11 mouse cellular contexts compared by ENCODE assay signal in the genomic region with DNA sequence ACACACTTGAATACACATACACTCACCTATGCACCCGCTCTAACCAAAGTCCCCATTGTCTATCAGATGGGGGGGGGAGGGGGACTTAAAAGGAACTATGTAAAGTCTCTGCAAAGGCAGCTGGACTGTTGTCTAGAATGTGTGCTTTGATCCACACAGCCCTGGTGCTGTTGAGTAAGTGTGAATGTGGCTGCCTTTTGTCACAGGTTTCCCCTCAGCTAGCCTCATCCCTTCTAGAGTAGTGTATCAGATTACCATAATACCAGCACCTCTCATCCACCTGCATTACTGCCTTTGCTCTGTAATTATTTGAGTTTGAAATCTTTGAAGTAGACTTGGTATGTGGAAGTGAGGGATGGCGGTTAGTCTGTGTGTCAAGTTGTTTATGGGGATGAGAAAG.
"Had no signal": no experiment of that assay in that cellular context is flagged by ENCODE, and none has a peak within 500 bp of the region (broad histone marks: within the 10 kb centered on the region; RNA-seq: fewer than 3 reads in every experiment).

No protein-coding gene starts in this region.

- H3K4me2 ChIP-seq: liver, embryonic 13.5 days; lung, embryonic 14.5 days; midbrain, embryonic 13.5 days had no signal

- H3K4me1 ChIP-seq: liver, embryonic 13.5 days; midbrain, embryonic 13.5 days had no signal

- H3K27ac ChIP-seq: liver, embryonic 13.5 days; macrophage; midbrain, embryonic 13.5 days had no signal

- H3K9me3 ChIP-seq: liver, embryonic 13.5 days; midbrain, embryonic 13.5 days had no signal

- H3K27me3 ChIP-seq: liver, embryonic 13.5 days; midbrain, embryonic 13.5 days had no signal

- H3K4me3 ChIP-seq: liver, embryonic 13.5 days; midbrain, embryonic 13.5 days had no signal

- ATAC-seq: lung, postnatal 0 days; midbrain, embryonic 13.5 days had no signal

- DNase-seq: kidney, adult 18-20 months; kidney, adult 9 months; kidney, postnatal 14 days; kidney, postnatal 4 days; liver, embryonic 13.5 days; lung, embryonic 14.5 days; thymus, adult 18-20 months; thymus, postnatal 36 days had no signal

- H3K9ac ChIP-seq: liver, embryonic 13.5 days; lung, embryonic 14.5 days; midbrain, embryonic 13.5 days had no signal

- H3K36me3 ChIP-seq: liver, embryonic 13.5 days; midbrain, embryonic 13.5 days had no signal
